Mouse (Mus musculus) stomach, embryonic 15.5 days (tissue): ENCODE measurements around the gene Krt88. TPM values are rescaled to one million over a fixed set of nuclear protein-coding genes. Genes with fewer than 3 reads are reported as not detected.

Experiments
- ATAC-seq: fragments of 200-750 bp; cut with Nextera tagmentation; 2 replicates; pipeline ENCODE4 v1.8.0; 2017; ENCODE audit warnings: low read depth, moderate number of reproducible peaks, moderate TSS enrichment; ENCODE audit not compliant: insufficient read depth, low FRiP score
- H3K27ac ChIP-seq: fragments of 300-500 bp; sonication (generic); 2 replicates; pipeline ENCODE4 v1.5.1; 2015; ENCODE audit warnings: mild to moderate bottlenecking, inconsistent platforms
- H3K27me3 ChIP-seq: fragments of 300-500 bp; sonication (generic); replicated peaks from 2 replicates; pipeline ENCODE4 v1.6.1; 2015; ENCODE audit warnings: inconsistent platforms
- H3K36me3 ChIP-seq: fragments of 300-500 bp; sonication (generic); 2 replicates; pipeline ENCODE4 v1.6.1; 2015; ENCODE audit warnings: inconsistent platforms
- H3K4me1 ChIP-seq: fragments of 300-500 bp; sonication (generic); 2 replicates; pipeline ENCODE4 v1.6.1; 2015; ENCODE audit warnings: inconsistent platforms
- H3K4me2 ChIP-seq: fragments of 300-500 bp; sonication (generic); 2 replicates; pipeline ENCODE4 v1.6.1; 2015; ENCODE audit warnings: mild to moderate bottlenecking, inconsistent platforms
- H3K4me3 ChIP-seq: fragments of 300-500 bp; sonication (generic); replicated peaks from 2 replicates; pipeline ENCODE4 v1.5.1; 2015; ENCODE audit warnings: inconsistent platforms
- H3K9ac ChIP-seq: fragments of 300-500 bp; sonication (generic); 2 replicates; pipeline ENCODE4 v1.6.1; 2015; ENCODE audit warnings: inconsistent platforms
- H3K9me3 ChIP-seq: fragments of 300-500 bp; sonication (generic); 2 replicates; pipeline ENCODE4 v1.6.1; 2016; ENCODE audit warnings: inconsistent platforms
- WGBS: fragments of 180-500 bp; shearing (Covaris S2); methylation state at CpG from one replicate; pipeline ENCODE4 v1.1.7; 2015; 5-methylcytosine and 5-hydroxymethylcytosine counted together
- polyA plus RNA-seq: library from polyadenylated mRNA; unstranded; fragments of >200 nt; fragmentation: Nextera tagmentation; extraction: Ambion mirVana; gene quantifications from 2 replicates; pipeline ENCODE4 v1.2.1, GENCODE M21; 2015

Krt88 gene
- polyA plus RNA-seq, 1 experiment from 2014 or later: 0.14 TPM

- Histone ChIP-seq H3K9ac (no peak overlapping the region), H3K27me3 (no peaks in the 10 kb centered on the region), H3K36me3 (no peaks in the 10 kb centered on the region), H3K4me3 (no peak overlapping the region), H3K27ac (no peak overlapping the region), H3K9me3 (no peaks in the 10 kb centered on the region), H3K4me1 (peaks cover 4% of the 10 kb centered on the region; the same call in 1 of the 2 replicates), H3K4me2 (no peak overlapping the region)
- WGBS: 35% methylated on average over 4 of the region's 4 CpGs
- no peak for ATAC-seq
These were observed 34.5 kb downstream of the Krt88 start for GRCm38 (mm10) chr15:101482056-101482455.

DNA sequence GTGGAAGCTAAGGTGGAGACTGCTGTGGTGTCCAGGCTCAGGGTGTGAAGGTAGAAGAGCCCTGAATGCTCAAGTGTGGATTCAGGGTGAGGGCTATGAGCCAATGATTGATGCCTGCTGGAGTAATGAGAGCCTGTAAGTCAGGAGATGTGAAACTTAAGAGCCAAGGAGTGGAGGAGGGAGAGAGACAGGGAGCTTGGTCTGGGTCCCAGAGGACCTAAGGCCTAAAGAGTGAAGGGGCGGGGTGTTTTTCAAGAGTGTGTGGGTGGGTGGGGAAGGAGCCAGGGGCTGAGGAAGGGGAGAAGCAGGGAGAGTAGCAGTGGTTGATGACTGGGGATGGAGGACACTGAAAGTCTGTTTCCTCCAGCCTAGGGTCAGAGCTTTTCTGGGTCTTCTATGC, 36.1 kb downstream of the Krt88 start:
- no peak overlapping the region for H3K4me3 ChIP-seq
- peaks cover 4% of the 10 kb centered on the region; the same call in 1 of the 2 replicates for H3K4me1 ChIP-seq
- 67% methylated on average over 1 of the region's 1 CpGs for WGBS
- no peak overlapping the region for H3K4me2 ChIP-seq
- no peaks in the 10 kb centered on the region for H3K27me3 ChIP-seq
- ATAC-seq: no peak
- no peak overlapping the region for H3K9ac ChIP-seq
- H3K36me3 ChIP-seq: no peaks in the 10 kb centered on the region
- no peak overlapping the region for H3K27ac ChIP-seq
- no peaks in the 10 kb centered on the region for H3K9me3 ChIP-seq

DNA sequence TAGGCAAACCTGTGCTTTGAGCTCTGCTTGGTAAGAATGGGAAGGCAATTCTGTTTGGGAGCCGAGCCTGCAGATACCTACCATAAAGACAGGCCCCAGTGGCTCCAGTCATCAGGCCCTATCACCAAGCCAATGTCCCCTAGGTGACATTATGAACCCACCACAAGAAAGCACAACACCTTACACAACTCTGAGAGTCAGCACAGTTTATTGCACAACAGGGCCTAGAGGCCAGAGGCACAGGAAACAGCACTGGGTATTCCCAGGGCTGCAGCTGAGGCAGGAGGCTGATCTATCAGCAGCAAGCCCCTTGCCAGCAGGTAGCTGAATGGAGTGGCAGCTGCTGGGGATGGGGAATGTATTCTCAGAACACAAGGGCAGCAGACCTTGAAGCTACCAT, 37.4 kb downstream of the Krt88 start:
- no peak overlapping the region for H3K4me3 ChIP-seq
- H3K4me2 ChIP-seq: no peak overlapping the region
- WGBS: 64% methylated on average over 1 of the region's 1 CpGs
- H3K27ac ChIP-seq: no peak overlapping the region
- no peaks in the 10 kb centered on the region for H3K27me3 ChIP-seq
- no peak for ATAC-seq
- no peak overlapping the region for H3K9ac ChIP-seq
- H3K9me3 ChIP-seq: no peaks in the 10 kb centered on the region
- no peaks in the 10 kb centered on the region for H3K36me3 ChIP-seq
- no peaks in the 10 kb centered on the region for H3K4me1 ChIP-seq

DNA sequence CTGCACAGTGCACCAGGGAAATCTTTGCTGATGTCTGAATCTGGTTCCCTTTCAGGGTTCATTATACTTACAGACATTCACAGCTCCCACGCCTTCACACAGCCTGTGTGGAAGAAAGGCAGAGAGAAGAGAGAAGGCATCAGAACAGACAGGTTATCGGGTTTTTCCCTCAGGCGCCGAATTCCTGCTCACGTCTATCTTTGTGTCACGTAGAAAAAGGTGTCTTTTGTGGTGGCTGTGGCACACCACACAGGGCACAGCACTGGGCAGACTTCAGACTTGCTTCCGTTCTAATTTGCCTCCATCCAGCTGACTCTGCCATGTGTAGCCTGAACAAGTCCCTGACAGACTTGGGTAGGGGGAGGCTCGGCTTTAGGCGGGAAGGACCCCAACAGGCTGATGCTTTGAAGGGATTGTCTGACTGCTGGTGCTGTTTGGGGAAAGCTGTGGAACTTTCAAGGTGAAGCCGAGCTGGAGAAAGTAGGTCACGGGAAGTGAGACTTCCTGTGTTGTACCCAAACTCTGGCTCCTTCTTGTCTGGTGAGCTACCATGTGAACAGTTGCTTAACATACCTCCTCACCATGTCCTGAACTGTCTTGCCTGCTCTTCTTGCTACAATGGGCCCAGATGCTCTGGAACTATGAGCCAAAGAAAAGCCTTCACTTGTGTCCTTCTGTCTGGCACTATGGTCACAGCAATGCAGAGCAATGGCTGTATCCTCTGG, 38.5 kb downstream of the Krt88 start:
- Histone ChIP-seq H3K9me3 (no peaks in the 10 kb centered on the region), H3K9ac (no peak overlapping the region), H3K27ac (no peak overlapping the region), H3K27me3 (no peaks in the 10 kb centered on the region), H3K4me1 (no peaks in the 10 kb centered on the region), H3K36me3 (no peaks in the 10 kb centered on the region), H3K4me3 (no peak overlapping the region), H3K4me2 (no peak overlapping the region)
- ATAC-seq: no peak
- 79% methylated on average over 11 of the region's 11 CpGs for WGBS

DNA sequence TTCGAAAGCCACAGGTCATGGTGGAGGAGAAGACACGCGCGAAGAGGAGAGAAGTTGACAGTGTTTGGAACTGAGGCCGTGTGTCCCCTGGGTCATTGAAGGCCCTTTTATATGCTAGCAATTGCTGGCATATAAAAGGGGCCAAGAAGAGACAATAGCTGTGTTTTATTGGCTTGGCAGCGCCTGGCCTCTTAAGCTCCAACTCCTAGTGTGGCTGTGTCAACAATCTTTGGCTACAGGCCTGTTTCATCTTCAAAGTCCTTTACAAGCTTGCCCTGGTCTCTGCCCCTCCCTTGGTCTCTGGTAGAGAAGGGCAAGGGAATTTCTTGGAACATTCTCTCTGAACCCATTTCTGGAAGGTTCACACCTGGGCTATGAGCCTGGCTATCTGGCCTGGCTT, 43.9 kb downstream of the Krt88 start, which contains the start of gene Krt83:
TSS of gene Krt83 (minus strand) at position 82 of the 400 bp plus-strand sequence.
- Histone ChIP-seq H3K9me3 (no peaks in the 10 kb centered on the region), H3K36me3 (no peaks in the 10 kb centered on the region), H3K4me3 (no peak within 1 kb of the TSS), H3K27ac (no peak within 1 kb of the TSS), H3K4me1 (0 out of 2 replicates have a peak, but pooled peaks cover 6% of the 10 kb centered on the region), H3K4me2 (no peak within 1 kb of the TSS), H3K27me3 (no peaks in the 10 kb centered on the region), H3K9ac (no peak within 1 kb of the TSS)
- ATAC-seq: no peak
- 78% methylated on average over 6 of the region's 6 CpGs for WGBS

- H3K4me3 ChIP-seq: no peak overlapping the region
- H3K27ac ChIP-seq: no peak overlapping the region
- no peak overlapping the region for H3K4me2 ChIP-seq
- ATAC-seq: 0 out of 2 replicates have a peak, but pooled peaks have one; percentile 14
- H3K4me1 ChIP-seq: 0 out of 2 replicates have a peak, but pooled peaks cover 6% of the 10 kb centered on the region
- no peaks in the 10 kb centered on the region for H3K9me3 ChIP-seq
- no peaks in the 10 kb centered on the region for H3K36me3 ChIP-seq
- no peaks in the 10 kb centered on the region for H3K27me3 ChIP-seq
- H3K9ac ChIP-seq: no peak overlapping the region
- WGBS: 40% methylated on average over 8 of the region's 8 CpGs
These were observed 45.2 kb downstream of the Krt88 start for GRCm38 (mm10) chr15:101492718-101493117.

DNA sequence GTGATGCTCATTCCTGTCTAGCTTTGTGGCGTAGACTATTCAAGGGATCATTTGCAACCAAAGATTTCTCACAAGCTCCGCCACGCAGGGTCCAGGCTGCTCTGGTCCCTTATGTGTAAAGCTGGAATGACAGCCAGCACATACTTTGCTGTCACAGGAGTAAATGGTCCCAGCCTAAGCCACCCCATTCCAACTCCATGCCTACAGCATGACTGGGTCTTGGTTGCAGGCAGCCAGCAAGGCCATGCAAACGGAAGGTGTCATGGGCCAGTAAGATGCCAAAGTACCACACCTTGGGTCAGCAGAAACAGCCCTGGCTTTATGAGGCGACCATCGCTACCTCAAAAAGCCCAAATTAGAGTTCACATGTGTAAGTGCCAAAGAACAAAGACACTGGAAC, 46.2 kb downstream of the Krt88 start:
- Histone ChIP-seq H3K4me2 (no peak overlapping the region), H3K4me3 (no peak overlapping the region), H3K27ac (no peak overlapping the region), H3K9me3 (no peaks in the 10 kb centered on the region), H3K4me1 (0 out of 2 replicates have a peak, but pooled peaks cover 6% of the 10 kb centered on the region), H3K36me3 (no peaks in the 10 kb centered on the region), H3K9ac (no peak overlapping the region), H3K27me3 (no peaks in the 10 kb centered on the region)
- WGBS: 92% methylated on average over 6 of the region's 6 CpGs
- ATAC-seq: no peak

- Histone ChIP-seq H3K9ac (no peak overlapping the region), H3K4me2 (no peak overlapping the region), H3K9me3 (no peaks in the 10 kb centered on the region), H3K36me3 (no peaks in the 10 kb centered on the region), H3K27ac (no peak overlapping the region), H3K4me3 (no peak overlapping the region), H3K4me1 (0 out of 2 replicates have a peak, but pooled peaks cover 6% of the 10 kb centered on the region), H3K27me3 (no peaks in the 10 kb centered on the region)
- 33% methylated on average over 1 of the region's 1 CpGs for WGBS
- ATAC-seq: no peak
These were observed 46.7 kb downstream of the Krt88 start for GRCm38 (mm10) chr15:101494203-101494602.

- 78% methylated on average over 8 of the region's 8 CpGs for WGBS
- no peak overlapping the region for H3K9ac ChIP-seq
- no peak overlapping the region for H3K27ac ChIP-seq
- 0 out of 2 replicates have a peak, but pooled peaks cover 6% of the 10 kb centered on the region for H3K4me1 ChIP-seq
- no peak for ATAC-seq
- no peaks in the 10 kb centered on the region for H3K9me3 ChIP-seq
- H3K27me3 ChIP-seq: no peaks in the 10 kb centered on the region
- no peaks in the 10 kb centered on the region for H3K36me3 ChIP-seq
- H3K4me2 ChIP-seq: no peak overlapping the region
- no peak overlapping the region for H3K4me3 ChIP-seq
These were observed 47.7 kb downstream of the Krt88 start for GRCm38 (mm10) chr15:101495266-101495665.

DNA sequence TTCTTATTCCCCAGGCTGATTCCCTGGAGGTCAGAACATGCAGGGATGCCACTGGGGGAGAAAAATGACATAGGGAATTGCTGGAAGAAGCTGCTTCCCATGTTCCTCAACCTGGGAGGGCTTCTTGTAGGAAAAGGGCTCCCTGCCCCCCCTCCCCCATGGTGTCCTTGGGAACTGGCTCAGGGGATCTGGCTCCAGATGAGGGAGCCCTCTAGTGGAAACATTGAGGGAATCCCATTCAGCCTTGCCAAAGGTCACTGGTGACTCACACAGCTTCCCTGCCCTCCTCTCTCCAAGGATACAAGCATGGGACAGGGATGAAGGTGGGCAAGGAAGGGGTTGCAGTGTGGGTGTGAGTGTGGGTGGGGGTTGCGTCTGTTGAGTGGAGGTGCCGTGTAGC, 49.6 kb downstream of the Krt88 start:
- no peak overlapping the region for H3K27ac ChIP-seq
- H3K9ac ChIP-seq: no peak overlapping the region
- no peaks in the 10 kb centered on the region for H3K36me3 ChIP-seq
- no peaks in the 10 kb centered on the region for H3K27me3 ChIP-seq
- no peak overlapping the region for H3K4me3 ChIP-seq
- no peaks in the 10 kb centered on the region for H3K9me3 ChIP-seq
- no peak overlapping the region for H3K4me2 ChIP-seq
- WGBS: 89% methylated on average over 2 of the region's 2 CpGs
- no peak for ATAC-seq
- H3K4me1 ChIP-seq: 0 out of 2 replicates have a peak, but pooled peaks cover 6% of the 10 kb centered on the region
